Mouse (Mus musculus) limb, embryonic 12.5 days (tissue): ENCODE results near the gene Rergl. TPM values are rescaled to one million over a fixed set of nuclear protein-coding genes. Genes with fewer than 3 reads are reported as not detected.

ENCODE experiments used
- polyA plus RNA-seq: library from polyadenylated mRNA; unstranded; fragments of >200 nt; fragmentation: Nextera tagmentation; extraction: Ambion mirVana; gene quantifications from 2 replicates; pipeline ENCODE4 v1.2.1, GENCODE M21; 2016

Rergl gene
- polyA plus RNA-seq, 1 experiment from 2014 or later, result not detected

Other genes starting within 250 kb of the Rergl start
- 0.74 and 1.1 TPM in 2 replicates for gene Pik3c2g, start 85.2 kb upstream of the Rergl start, polyA plus RNA-seq